17 mouse cellular contexts compared by ENCODE assay signal in genomic region chr10:96298566-96298965, GRCm38 (mm10).
A peak's percentile ranks its signal among the peaks of the same experiment; 100 is the strongest.
DNase-seq lines count a peak whose midpoint lies in the region; ATAC-seq and TF ChIP-seq lines count a peak whose summit lies in the region.
"Had no signal": no experiment of that assay in that cellular context is flagged by ENCODE, and none has a peak within 500 bp of the region (broad histone marks: within the 10 kb centered on the region; RNA-seq: fewer than 3 reads in every experiment).

No protein-coding gene starts in this region.

- no peaks in the 10 kb centered on the region for H3K79me2 ChIP-seq in liver, adult 2 months (ENCODE audit: control insufficient read depth, insufficient read depth, low read length)

- H3K9me3 ChIP-seq in liver, embryonic 12.5 days (replicated peaks): no peaks in the 10 kb centered on the region
- H3K9me3 ChIP-seq: limb, embryonic 10.5 days; lung, embryonic 15.5 days; midbrain, embryonic 13.5 days; neural tube, embryonic 12.5 days had no signal

- no peak for TF ChIP-seq POLR2A in liver, adult 2 months (IDR thresholded peaks at IDR 0.05; ENCODE audit: extremely low read depth, insufficient read depth, low read length)

- peaks cover 3% of the 10 kb centered on the region; the same call in 1 of the 2 replicates for H3K4me1 ChIP-seq in liver, adult 2 months (ENCODE audit: control insufficient read depth, insufficient read depth, low read length)
- H3K4me1 ChIP-seq in liver, embryonic 12.5 days: no peaks in the 10 kb centered on the region
- H3K4me1 ChIP-seq: neural tube, embryonic 12.5 days had no signal

- H3K27me3 ChIP-seq in liver, adult 2 months (ENCODE audit: control insufficient read depth, insufficient read depth, low read length): no peaks in the 10 kb centered on the region
- no peaks in the 10 kb centered on the region for H3K27me3 ChIP-seq in liver, embryonic 12.5 days (replicated peaks)
- no peaks in the 10 kb centered on the region for H3K27me3 ChIP-seq in splenic B cell, adult 2 months (ENCODE audit: control insufficient read depth, insufficient read depth, low read length, poor library complexity, severe bottlenecking)
- H3K27me3 ChIP-seq: lung, embryonic 15.5 days; midbrain, embryonic 13.5 days; neural tube, embryonic 12.5 days had no signal

- no peak for TF ChIP-seq CTCF in liver, adult 2 months (IDR thresholded peaks at IDR 0.05; ENCODE audit: low read depth, low read length)

- peak; percentile 83 for DNase-seq in liver, adult 2 months (ENCODE audit: extremely low read depth, low read depth, low spot score)
- DNase-seq in adrenal gland, postnatal 10 days: peak; percentile 49
- peak; percentile 14 for DNase-seq in lung, postnatal 10 days
- peak; percentile 16 for DNase-seq in splenic B cell, adult 2 months (ENCODE audit: low read depth, low spot score)
- no peak for DNase-seq in urinary bladder, postnatal 25 days (ENCODE audit: low spot score)
- no peak for DNase-seq in MN1 (ENCODE audit: low spot score)
- DNase-seq: heart, adult 2 months; heart, postnatal 14 days; kidney, adult 9 months; layer of hippocampus, postnatal 36 days had no signal

- H3K27ac ChIP-seq in liver, adult 2 months (replicated peaks; ENCODE audit: insufficient read depth, low read depth, low read length): no peak overlapping the region
- H3K27ac ChIP-seq in liver, embryonic 12.5 days: no peak overlapping the region
- H3K27ac ChIP-seq: heart, adult 2 months; limb, embryonic 10.5 days; lung, embryonic 15.5 days; midbrain, embryonic 13.5 days; neural tube, embryonic 12.5 days had no signal

- no peak overlapping the region for H3K4me2 ChIP-seq in liver, embryonic 12.5 days
- H3K4me2 ChIP-seq: lung, embryonic 15.5 days; midbrain, embryonic 13.5 days; neural tube, embryonic 12.5 days had no signal

- 31% methylated on average over 5 of the region's 5 CpGs for WGBS in liver, adult 2 months
- WGBS in liver, embryonic 12.5 days (ENCODE audit: insufficient replicate concordance): 64% methylated on average over 5 of the region's 5 CpGs

- H3K4me3 ChIP-seq in liver, adult 2 months (ENCODE audit: insufficient read depth, low read depth, low read length): no peak overlapping the region
- no peak overlapping the region for H3K4me3 ChIP-seq in liver, embryonic 12.5 days
- H3K4me3 ChIP-seq: erythroblast, embryonic 14.5 days; heart, adult 2 months; limb, embryonic 10.5 days; lung, embryonic 15.5 days; midbrain, embryonic 13.5 days; neural tube, embryonic 12.5 days had no signal

- H3K9ac ChIP-seq in liver, adult 2 months (ENCODE audit: low read depth, low read length): no peak overlapping the region
- no peak overlapping the region for H3K9ac ChIP-seq in liver, embryonic 12.5 days
- H3K9ac ChIP-seq: lung, embryonic 15.5 days; midbrain, embryonic 13.5 days; neural tube, embryonic 12.5 days had no signal

- ATAC-seq in liver, embryonic 12.5 days: no peak
- ATAC-seq: hindbrain, embryonic 16.5 days; midbrain, embryonic 13.5 days had no signal

- no peaks in the 10 kb centered on the region for H3K36me3 ChIP-seq in liver, adult 2 months (ENCODE audit: control insufficient read depth, insufficient read depth, low read length)
- H3K36me3 ChIP-seq in liver, embryonic 12.5 days: no peaks in the 10 kb centered on the region
- H3K36me3 ChIP-seq in splenic B cell, adult 2 months (ENCODE audit: control insufficient read depth, insufficient read depth, low read length, poor library complexity, severe bottlenecking): no peaks in the 10 kb centered on the region
- H3K36me3 ChIP-seq: limb, embryonic 10.5 days; lung, embryonic 15.5 days; midbrain, embryonic 13.5 days; neural tube, embryonic 12.5 days had no signal

Comparison
In these comparisons a context has a peak if more than half of its experiments do, and no peak if none do; other contexts are left out.
1. DNase-seq: peak in liver, adult 2 months (single experiment), adrenal gland, postnatal 10 days (single experiment), lung, postnatal 10 days (single experiment) and splenic B cell, adult 2 months (single experiment); none in urinary bladder, postnatal 25 days (single experiment) and MN1 (single experiment).